Mouse (Mus musculus): Measurements from ENCODE around the gene Yipf3.

Yipf3 gene

DNA sequence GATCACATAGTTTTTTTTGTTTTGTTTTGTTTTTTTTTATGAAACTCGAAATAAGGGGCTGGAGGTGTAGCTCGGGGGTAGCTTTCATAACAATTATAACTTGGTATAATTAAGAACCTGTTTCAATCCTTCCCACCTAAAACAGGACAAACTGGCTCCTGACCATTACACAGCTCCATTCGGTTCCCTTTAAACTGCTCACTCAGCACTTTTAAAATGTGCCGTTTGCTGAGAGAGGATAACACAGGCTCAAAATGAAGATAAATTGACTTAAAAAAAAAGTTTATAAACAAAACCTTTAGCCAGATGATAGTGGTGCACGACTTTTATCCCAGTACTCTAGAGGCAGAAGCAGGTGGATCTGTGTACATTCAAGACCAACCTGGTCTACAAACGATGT lies 37.5 kb downstream of the Yipf3 start:
- DNase-seq = no peak

DNA sequence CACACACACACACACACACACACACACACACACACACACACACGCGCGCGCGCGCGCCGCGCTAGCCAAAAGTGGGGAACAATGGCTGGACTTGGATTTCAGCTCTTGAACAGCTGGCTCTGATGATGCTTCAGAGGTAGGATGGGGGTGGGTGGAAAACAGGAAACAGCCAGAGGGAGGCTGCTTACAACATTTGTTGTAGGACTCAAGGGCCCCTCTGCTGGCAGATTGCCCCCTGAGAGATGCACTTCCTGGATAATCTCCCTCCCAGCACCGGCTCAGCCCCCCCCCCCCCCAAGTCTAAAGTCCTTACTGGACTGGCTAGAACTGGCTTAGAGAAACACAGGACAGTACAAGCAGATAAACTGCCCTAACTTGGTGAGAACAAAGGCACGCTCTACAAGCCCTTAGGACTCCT lies 39.8 kb downstream of the Yipf3 start:
- DNase-seq = no peak

DNA sequence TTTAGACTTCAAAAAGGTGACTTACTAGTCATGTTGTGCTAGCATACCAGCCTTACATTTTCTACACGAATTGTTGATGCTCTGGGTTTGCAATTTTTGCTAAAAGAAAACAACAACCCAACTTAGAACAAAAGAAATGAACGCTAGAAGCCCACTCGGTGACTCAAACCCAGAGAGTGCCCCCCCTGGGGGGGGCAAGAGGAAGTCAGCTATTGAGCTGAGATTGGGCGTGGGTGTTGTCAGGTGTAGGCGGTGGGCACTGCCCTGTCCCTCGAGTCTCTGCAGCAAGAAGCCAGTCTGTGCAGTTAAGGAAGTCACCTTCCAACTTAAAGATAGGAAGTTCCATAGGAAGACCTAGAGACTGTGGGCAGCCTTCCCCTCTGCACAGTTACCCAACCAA lies 48.7 kb downstream of the Yipf3 start:
- no peak for DNase-seq

DNA sequence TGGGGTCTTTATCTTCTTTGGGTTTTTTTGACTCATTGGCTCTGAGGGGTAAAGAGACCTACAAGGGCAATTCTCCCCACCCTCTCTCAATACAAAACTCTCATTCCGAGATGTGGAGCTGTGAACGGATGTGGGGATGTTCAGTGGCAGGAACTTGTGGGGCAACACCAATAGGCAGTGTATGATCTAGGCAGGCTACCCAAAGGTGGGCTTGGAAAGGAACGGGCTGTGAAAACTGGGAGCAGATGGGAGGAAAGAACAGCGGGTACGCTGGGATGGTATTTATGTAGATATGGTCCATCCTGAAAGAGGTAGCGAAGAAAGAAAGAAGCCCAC lies 49.1 kb downstream of the Yipf3 start:
- no peak for DNase-seq

DNA sequence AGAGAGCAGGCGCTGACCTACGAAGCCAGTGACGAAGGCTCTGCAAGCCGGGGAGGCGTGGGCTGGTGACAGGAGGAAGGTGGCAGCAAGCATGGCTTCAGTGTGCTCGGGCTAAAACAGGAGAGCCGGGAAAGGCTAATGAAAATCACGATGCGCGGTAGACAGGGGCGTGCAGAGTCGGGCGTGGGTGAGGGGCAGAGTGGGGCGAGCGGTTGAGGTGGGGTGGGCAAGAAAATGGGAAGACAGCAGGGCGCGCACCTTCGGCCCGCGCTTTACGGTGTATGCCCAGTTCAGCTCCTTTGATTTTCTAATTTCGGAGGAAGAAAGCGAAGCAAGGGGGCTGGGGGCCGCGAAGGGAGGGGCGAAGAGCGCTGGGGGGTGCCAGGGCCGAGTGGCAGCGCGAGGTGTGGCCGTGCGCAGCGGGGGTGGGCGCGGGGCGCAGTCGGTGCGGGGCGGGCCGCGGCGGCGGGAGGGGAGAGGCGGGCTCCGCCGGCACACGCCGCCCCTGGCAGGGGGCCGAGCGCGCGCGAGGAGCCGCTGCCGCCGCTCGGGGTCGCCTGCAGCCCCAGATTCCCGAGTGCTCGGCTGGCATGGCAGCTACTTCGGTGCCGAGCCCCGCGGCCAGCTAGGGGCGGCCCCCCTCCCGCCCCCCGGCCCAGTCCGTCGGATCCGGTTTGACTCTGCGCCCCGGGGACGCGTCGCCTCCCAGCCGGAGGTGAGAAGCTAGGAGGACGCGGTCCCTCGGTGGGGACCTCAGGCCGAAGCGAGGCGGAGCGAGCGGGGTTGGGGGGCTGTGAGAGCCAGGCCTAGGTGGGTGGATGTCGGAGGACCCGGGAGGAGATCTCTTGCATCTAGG lies 49.7 kb downstream of the Yipf3 start, which contains the start of gene Dlk2:
TSS of gene Dlk2 (plus strand) at position 58 of the 856 bp plus-strand sequence.
- no peak for DNase-seq

DNA sequence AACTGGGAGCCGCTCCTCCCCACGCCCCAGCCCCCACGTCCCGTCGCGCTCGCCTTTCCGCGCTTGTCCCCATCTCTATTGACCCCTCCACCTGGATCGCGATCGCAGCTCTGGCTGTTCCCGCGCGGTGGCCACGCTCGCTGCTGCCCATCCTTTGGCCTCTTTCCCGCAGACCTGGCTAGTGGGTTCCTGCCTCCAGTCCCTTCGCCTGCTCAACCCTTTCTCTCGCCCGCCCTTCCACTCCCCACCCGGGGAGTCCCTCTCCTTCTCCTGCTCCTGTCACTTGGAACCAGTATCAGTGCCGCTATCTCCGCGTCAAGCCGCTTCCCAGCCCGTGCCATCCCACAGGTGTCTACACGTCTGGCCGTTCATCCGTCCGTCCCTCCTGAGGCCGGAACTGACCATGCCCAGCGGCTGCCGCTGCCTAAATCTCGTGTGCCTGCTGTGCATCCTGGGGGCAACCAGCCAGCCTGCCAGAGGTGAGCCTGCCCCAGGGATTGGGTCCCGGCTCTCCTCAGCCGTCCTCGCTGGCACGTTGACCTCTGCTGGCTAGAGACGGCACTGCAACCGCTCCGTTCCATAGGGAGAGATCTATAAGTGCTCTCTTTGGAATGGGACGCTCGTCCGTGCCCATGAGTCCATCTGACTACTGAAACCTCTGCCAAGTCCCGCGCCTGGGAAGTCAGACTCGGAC lies 50.5 kb downstream of the Yipf3 start:
- DNase-seq = peak; percentile 46 to 50

DNA sequence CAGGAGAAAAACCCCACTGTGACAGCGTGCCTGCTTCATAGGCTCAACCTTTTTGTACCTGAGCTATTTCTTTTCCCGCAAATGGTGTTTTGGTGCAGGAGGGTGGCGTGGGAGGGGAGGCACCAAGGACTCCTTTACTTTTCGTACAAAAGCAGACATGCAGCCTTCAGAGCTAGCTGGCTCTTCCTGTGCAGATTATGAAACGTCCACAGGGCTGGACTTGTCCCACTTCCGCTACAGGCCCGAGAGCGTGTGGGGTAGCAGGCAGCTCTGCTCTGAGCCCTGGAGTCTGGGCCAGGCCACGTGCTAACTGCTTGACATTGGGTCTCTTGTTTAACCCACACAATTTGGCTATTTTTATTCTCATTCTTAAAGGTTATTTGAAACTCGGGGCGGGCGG lies 54.0 kb downstream of the Yipf3 start:
- DNase-seq = no peak
